In the genomic region with DNA sequence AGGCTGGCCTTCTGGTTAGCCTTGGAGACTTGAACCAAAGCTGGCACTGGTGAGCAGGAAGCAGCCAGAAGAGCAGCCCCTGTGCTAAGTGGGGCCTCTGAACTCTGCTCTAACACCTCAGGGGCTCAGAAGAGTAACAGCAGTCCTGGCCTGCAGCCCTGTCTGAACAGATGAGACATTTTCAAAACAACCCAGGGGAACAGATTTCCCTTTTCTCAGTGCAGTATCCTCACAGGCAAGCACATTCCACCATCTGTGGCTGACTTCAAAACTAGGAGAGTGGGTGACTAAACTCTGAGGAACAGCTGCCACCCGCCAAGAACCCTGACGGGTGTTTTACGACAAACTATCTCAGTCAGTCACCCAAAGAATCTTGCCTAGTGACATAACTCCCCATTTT, we compare ENCODE assay signal across 13 mouse cellular contexts. TPM values are rescaled to one million over a fixed set of nuclear protein-coding genes. Genes with fewer than 3 reads are reported as not detected.
A peak's percentile ranks its signal among the peaks of the same experiment; 100 is the strongest.
DNase-seq lines count a peak whose midpoint lies in the region; ATAC-seq lines count a peak whose summit lies in the region.
"Had no signal": no experiment of that assay in that cellular context is flagged by ENCODE, and none has a peak within 500 bp of the region (broad histone marks: within the 10 kb centered on the region; RNA-seq: fewer than 3 reads in every experiment).

No protein-coding gene starts in this region.

- H3K4me3 ChIP-seq in lung, embryonic 15.5 days, result no peak overlapping the region
- H3K4me3 ChIP-seq: embryonic facial prominence, embryonic 12.5 days had no signal

- 0 out of 2 replicates have a peak, but pooled peaks cover 3% of the 10 kb centered on the region for H3K4me1 ChIP-seq in lung, embryonic 15.5 days
- H3K4me1 ChIP-seq: embryonic facial prominence, embryonic 12.5 days had no signal

- DNase-seq in lung, postnatal 25 days (ENCODE audit: low spot score), result no peak
- DNase-seq in layer of hippocampus, adult 11-12 months (ENCODE audit: low spot score), result peak; percentile 73
- DNase-seq in left cerebral cortex, postnatal 25 days (ENCODE audit: low spot score in 2 of 2), result peak; percentile 43 to 89
- DNase-seq in right cerebral cortex, postnatal 4 days, result peak; percentile 11
- no peak for DNase-seq in Muller cell, postnatal 12 days (ENCODE audit: inconsistent ontology term)
- DNase-seq in urinary bladder, postnatal 10 days (ENCODE audit: low spot score), result no peak
- DNase-seq in urinary bladder, adult 18-20 months (ENCODE audit: low spot score in 2 of 2), result no peak
- DNase-seq: heart, postnatal 36 days had no signal

- no peak overlapping the region for H3K27ac ChIP-seq in lung, embryonic 15.5 days
- H3K27ac ChIP-seq: embryonic facial prominence, embryonic 12.5 days had no signal

- WGBS in lung, embryonic 15.5 days, result 52% methylated on average over 3 of the region's 3 CpGs

- H3K9ac ChIP-seq in lung, embryonic 15.5 days, result no peak overlapping the region
- H3K9ac ChIP-seq: embryonic facial prominence, embryonic 12.5 days had no signal

- no peaks in the 10 kb centered on the region for H3K27me3 ChIP-seq in lung, embryonic 15.5 days
- H3K27me3 ChIP-seq: embryonic facial prominence, embryonic 12.5 days had no signal

- peak; percentile 66; the same call in 1 of the 2 replicates for ATAC-seq in lung, embryonic 15.5 days (ENCODE audit: borderline replicate concordance, extremely low read depth, low FRiP score, low TSS enrichment)

- intact Hi-C loops in left cerebral cortex, postnatal 25 days (cut with DNase I), result loop anchor here (10.0 kb wide), 1 partner anchor 306 kb away; no protein-coding TSS in a partner anchor

- no peaks in the 10 kb centered on the region; the same call in 1 of the 2 replicates for H3K36me3 ChIP-seq in lung, embryonic 15.5 days
- H3K36me3 ChIP-seq: embryonic facial prominence, embryonic 12.5 days had no signal

- H3K4me2 ChIP-seq in lung, embryonic 15.5 days, result no peak overlapping the region
- H3K4me2 ChIP-seq: embryonic facial prominence, embryonic 12.5 days had no signal

- no peaks in the 10 kb centered on the region for H3K9me3 ChIP-seq in lung, embryonic 15.5 days
- H3K9me3 ChIP-seq: embryonic facial prominence, embryonic 12.5 days had no signal

RNA-seq across cellular contexts. Expression of a gene that starts 11.6 kb away (rescaled TPM):
- polyA plus RNA-seq in lung, embryonic 15.5 days (2015; fragmentation: Nextera tagmentation; extraction: Ambion mirVana), result 12.9 and 13.0 TPM in 2 replicates
- 1 to 10 TPM; 7.6 TPM for total RNA-seq in left cerebral cortex, postnatal 25 days (2021)

RNA-seq across cellular contexts. Expression of a gene that starts 20.8 kb away (rescaled TPM):
- 36.7 and 44.0 TPM in 2 replicates for polyA plus RNA-seq in lung, embryonic 15.5 days (2015; fragmentation: Nextera tagmentation; extraction: Ambion mirVana)
- total RNA-seq in left cerebral cortex, postnatal 25 days (2021), result under 1 TPM; 0.34 to 0.53 TPM
- total RNA-seq: heart, postnatal 36 days had no signal

RNA-seq across cellular contexts. Expression of a gene that starts 24.0 kb away (rescaled TPM):
- 0.14 TPM in 1 of 2 replicates, not detected in the other for polyA plus RNA-seq in lung, embryonic 15.5 days (2015; fragmentation: Nextera tagmentation; extraction: Ambion mirVana)
- total RNA-seq in left cerebral cortex, postnatal 25 days (2021), result not detected
- total RNA-seq: gastrocnemius, postnatal 4 days; heart, postnatal 36 days; left cerebral cortex, adult 8-10 months had no signal
- polyA plus RNA-seq: embryonic facial prominence, embryonic 12.5 days; intestine, embryonic 14.5 days had no signal

RNA-seq across cellular contexts. Expression of a gene that starts 44.2 kb away (rescaled TPM):
- 18.6 and 21.1 TPM in 2 replicates for polyA plus RNA-seq in lung, embryonic 15.5 days (2015; fragmentation: Nextera tagmentation; extraction: Ambion mirVana)
- 10 to 100 TPM in 1 of 2 experiments, 1 to 10 TPM in 1; 7.5 to 10.9 TPM for total RNA-seq in left cerebral cortex, postnatal 25 days (2021)

RNA-seq across cellular contexts. Expression of a gene that starts 50.5 kb away (rescaled TPM):
- 22.4 and 23.3 TPM in 2 replicates for polyA plus RNA-seq in lung, embryonic 15.5 days (2015; fragmentation: Nextera tagmentation; extraction: Ambion mirVana)
- total RNA-seq in left cerebral cortex, postnatal 25 days (2021), result 10 to 100 TPM; 11.2 to 12.5 TPM

Comparison
In these comparisons a context has a peak if more than half of its experiments do, and no peak if none do; other contexts are left out.
1. DNase-seq: peak in layer of hippocampus, adult 11-12 months (single experiment), left cerebral cortex, postnatal 25 days (2 of 2) and right cerebral cortex, postnatal 4 days (single experiment); none in lung, postnatal 25 days (single experiment), Muller cell, postnatal 12 days (single experiment), urinary bladder, postnatal 10 days (single experiment) and urinary bladder, adult 18-20 months (0 of 2).